Mouse (Mus musculus) natural killer cell, adult 2 months (primary cell): ENCODE data around the gene Ptprm.

Experiments
- DNase-seq, 2 experiments: peaks; one replicate each; pipeline ENCODE4 v3.0.0; 2022; ENCODE audit warnings: low spot score in 2 of 2

The Ptprm gene

DNA sequence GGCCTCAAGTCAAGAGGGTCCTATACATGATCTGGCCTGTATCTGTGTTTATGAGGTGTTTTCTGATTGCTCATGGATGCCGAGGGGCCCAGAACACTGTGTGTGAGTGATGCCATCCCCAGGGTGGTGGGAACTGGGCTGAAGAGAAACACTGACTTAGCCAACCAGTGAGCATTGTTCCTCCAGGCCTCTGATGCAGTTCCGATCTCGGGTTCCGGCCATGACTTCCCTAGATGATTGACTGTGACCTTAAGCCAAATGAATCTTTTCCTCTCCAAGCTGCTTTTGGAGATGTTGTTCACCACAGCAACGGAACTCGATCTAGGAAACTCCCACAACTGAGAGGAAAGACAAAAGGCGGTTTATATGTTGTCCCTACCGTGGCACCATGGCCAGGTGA is 9.1 kb downstream of the Ptprm start:
- no peak for DNase-seq

GRCm38 (mm10) chr17:67343471-67343870 is 10.8 kb downstream of the Ptprm start:
- DNase-seq = no peak

DNA sequence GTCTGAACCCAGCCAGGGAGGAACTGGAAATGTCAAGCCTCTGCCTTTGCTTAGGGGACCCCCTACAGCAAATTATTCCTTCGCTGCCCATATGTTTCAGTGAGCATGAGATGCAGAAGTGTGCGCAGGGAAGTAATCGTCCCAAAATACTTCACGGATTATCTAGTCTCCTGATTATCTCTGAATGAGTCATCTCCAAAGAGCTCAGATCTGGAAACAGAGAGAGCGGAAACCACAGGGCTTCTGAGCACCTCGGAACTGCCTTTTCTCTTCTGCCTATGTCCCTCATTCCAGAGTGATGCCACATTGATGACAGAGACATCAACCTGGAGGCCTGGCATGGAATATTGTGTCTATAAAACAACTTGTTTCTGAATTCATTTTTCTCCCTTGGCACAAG is 11.3 kb downstream of the Ptprm start:
- DNase-seq = no peak

DNA sequence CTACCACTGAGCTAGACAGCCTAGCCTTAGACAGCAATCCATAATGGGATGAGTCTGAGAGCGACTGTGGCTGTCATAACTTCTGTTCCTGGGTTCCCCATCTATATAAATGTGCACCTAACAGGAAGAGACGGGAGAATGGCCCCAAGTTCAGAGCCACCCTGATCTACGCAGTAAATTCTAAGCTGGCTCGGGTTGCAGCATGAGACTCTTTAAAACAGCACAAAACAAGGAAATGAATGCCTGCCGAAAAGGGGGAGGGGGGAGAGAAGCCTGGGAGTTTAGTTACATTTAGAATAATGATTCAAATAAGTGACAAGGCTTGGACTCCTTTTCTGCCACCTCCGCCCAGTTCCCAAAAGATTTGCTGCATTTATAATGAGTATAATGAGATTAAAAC is 13.9 kb downstream of the Ptprm start:
- no peak for DNase-seq

DNA sequence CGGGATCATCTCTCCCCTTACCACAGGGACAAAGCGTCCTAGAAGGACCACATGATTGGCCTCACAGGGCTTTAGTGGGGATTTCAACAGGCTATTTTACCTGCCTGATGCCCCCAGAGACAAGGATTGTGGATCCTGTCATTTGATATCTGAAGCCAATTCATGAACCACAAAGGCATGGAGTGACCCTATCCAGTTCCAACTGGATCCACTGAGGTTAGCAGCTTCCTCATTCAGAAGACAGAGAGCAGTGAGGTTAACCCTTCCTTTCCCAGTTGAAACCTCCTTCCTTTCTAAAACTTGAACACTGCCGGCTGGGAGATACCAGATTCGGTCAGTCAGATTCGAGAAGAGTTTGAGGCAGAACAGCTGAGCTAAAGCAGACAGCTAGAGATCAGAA is 14.7 kb downstream of the Ptprm start:
- DNase-seq = no peak

DNA sequence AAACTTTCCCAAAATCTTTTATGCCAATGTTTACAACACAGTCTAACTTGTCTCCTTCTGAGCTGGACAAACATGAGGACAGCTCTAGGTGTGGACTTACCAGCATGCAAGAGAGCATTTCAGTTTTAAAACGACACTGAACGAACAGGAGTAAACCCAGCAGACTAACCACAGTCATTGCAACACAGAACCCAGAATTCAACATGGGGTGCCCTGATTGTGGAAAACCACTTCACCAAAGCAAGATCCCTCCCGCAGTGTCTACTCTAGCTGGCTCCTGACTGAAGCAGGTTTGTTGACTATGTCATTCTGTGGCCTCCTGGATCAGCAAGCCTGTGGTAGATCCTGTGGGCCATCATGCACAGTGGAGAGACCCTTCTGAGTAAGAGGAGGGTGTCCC is 19.9 kb downstream of the Ptprm start:
- no peak for DNase-seq

DNA sequence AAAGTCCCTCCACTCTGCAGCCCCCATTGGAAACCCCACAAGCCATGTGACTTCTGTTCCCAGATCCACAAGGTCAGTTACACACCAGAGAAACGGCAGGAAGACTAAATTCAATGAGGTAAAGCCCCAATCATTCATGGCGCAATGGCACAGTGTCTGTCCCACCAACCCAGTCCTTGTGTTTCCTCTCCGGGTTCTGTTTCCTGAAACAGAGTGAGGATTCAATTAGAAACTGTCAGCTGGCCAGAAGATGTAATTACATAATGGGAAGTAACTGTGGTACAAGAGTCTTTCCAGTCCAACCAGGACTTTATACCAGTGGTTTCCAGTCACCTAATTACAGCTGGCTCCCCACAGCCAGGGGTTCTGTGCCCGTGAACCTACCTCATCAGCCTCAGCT is 24.8 kb downstream of the Ptprm start:
- no peak for DNase-seq

GRCm38 (mm10) chr17:67324499-67324832 is 29.8 kb downstream of the Ptprm start:
- no peak for DNase-seq

GRCm38 (mm10) chr17:67323777-67324498 is 30.3 kb downstream of the Ptprm start:
- DNase-seq = no peak

- DNase-seq = no peak
Measured at GRCm38 (mm10) chr17:67314491-67315205, 39.6 kb downstream of the Ptprm start.

DNA sequence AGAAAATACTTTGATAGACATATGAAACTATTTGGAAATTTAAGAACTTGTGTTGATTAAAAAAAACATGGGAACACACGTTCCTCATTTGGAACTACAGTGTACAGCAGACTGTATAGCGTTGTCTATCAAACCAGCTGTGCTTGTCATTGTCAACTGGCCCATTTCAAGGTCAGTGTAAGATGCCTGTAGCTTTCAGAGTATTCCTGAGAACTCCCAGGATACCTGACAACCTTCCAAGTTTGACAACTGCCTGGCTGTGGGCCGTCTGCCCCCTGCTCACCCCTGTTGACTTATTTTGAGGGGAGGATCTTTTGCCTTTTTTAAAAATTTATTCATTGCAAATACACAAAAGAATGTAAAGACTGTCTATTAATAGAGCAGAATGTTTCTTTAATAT is 45.8 kb downstream of the Ptprm start:
- DNase-seq = no peak

DNA sequence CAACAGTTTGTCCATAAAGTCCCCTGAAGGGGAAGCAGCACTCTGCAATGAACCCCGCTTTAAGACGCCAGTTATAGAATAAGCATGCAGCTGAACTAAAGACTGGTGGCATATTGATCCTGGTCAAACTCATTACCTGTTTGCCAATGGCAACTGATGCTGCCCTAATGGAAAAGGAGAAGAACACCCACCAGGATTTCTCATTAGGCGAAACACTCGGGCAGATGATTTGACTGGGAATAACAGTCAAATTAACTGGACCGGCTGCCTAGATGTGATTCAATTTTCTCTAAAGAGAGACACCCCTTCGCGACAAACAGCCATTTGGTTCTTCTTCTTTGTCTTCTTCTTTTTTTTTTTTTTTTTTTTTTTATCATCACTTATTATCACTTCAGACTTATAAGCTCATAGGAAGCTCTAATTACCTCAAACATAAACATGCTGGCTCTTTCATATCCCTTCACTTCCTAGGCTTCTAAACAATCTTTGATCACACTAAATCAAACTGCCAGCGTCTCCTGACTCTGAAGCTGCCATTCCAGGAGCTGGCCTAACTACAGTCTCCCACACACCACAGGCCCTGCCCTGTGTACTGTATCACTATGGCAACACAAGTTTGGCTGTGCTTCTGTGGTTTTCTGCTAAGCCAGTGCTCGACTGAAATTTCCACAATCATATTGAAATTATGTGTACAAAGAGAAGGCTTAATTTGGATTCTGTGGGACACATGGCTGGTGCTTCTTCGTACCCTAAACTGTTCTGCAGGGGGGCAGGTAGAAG is 48.0 kb downstream of the Ptprm start:
- DNase-seq = no peak

DNA sequence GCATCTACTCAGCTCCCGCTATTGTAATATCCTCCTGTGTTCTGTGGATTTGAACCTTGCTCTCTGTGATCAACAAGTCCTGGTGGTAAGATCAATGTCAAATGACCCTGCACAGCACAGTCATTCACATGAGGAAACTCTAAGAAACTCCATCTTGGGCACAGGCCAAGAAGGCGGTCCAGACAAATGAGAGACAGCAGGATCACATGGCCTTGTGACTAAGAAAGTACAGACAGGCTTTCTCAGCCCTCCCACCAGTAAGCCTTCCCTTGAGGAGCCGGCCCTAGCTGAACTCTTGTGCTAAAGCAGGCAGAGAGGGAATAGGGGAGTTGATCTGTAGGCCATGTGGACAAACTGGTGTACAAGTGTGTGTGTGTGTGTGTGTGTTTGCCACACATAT is 49.4 kb downstream of the Ptprm start:
- DNase-seq = no peak

- no peak for DNase-seq
Measured at GRCm38 (mm10) chr17:67303326-67304099, 50.7 kb downstream of the Ptprm start.

- no peak for DNase-seq
Measured at GRCm38 (mm10) chr17:67302569-67302968, 51.7 kb downstream of the Ptprm start.

- no peak for DNase-seq
Measured at GRCm38 (mm10) chr17:67302074-67302473, 52.2 kb downstream of the Ptprm start.

- DNase-seq = no peak
Measured at GRCm38 (mm10) chr17:67301367-67301766, 52.9 kb downstream of the Ptprm start.

DNA sequence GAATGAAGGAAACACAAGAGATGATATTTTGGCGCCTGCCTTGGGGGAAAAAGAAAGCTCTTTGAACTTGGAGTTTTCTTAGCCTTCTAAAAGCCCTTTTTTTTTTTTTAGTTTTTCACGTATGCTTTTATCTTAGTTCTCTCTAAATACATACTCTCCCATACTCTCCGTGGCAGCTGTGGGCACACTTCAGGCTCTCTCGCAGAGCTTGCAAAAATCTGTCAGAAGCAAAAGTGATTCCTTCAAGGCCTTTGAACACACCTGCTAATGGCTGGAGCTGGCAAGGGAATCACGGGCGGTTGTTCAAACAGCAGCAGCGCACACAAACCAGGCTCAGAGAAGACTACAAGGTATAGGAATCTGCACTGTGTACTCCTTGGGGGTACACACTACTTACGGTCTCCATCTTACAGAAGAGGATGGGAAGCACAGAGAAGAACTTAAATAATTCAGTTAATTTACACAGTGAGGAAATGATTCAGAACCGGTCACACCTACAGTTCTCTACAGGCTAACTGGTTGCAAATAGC is 55.9 kb downstream of the Ptprm start:
- DNase-seq = no peak

GRCm38 (mm10) chr17:67296604-67297595 is 57.4 kb downstream of the Ptprm start:
- DNase-seq = no peak

DNA sequence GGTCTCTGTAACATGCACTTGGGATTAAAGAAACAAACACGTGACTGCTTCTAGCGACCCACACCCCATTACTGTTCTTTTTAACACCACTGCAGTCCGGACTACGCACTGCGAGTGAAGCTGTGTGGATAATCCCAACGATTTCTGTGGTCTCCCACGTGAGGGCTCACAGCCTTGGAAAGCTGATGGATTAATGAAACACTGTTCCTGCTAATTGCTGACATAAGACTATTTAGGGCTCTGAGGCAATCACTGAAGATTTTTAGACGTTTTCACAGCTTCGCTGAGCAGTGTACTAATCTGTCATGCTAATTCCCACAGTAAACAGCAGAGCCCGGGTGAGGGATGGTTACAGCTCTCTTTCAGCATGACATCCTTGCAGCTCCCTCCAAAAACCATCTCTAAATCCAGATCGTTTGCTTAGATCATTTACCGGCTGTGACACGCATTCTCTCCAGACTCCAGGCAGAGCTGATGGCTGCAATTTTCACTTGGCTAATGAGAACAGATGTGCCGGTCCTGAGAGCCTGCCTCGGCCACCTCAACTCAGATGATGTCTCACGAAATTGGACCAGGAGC is 63.5 kb downstream of the Ptprm start:
- no peak for DNase-seq
